8 mouse cellular contexts compared by ENCODE assay signal in the genomic region with DNA sequence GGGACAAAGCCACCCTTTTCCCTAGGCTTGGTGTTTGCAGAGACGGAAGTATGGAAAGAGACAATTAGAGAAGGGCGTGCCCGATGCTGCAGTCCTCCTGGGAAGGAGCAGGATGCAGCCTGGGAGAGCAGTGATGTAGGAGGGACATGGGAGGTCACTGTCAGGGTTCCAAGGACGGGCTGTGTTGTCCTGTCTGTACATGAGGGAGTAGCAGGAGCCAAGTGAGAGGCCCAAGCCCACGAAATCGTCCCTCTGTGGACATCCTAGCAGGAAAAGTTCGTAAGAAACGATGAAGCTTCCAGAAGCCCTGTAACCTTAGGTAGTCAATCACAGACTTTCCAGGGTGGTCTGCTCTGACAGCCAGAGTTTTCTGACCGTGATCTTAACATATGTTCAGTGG.
DNase-seq lines count a peak whose midpoint lies in the region.
"Had no signal": no experiment of that assay in that cellular context is flagged by ENCODE, and none has a peak within 500 bp of the region (broad histone marks: within the 10 kb centered on the region; RNA-seq: fewer than 3 reads in every experiment).

No protein-coding gene starts in this region.

- H3K27ac ChIP-seq in embryonic facial prominence, embryonic 10.5 days (replicated peaks): peak overlapping the region; percentile 48; the same call in 1 of the 2 replicates

- WGBS in embryonic facial prominence, embryonic 10.5 days: 68% methylated on average over 9 of the region's 9 CpGs

- H3K4me3 ChIP-seq in embryonic facial prominence, embryonic 10.5 days: no peak overlapping the region

- H3K36me3 ChIP-seq in embryonic facial prominence, embryonic 10.5 days (replicated peaks): no peaks in the 10 kb centered on the region

- no peak for DNase-seq in embryonic facial prominence, embryonic 10.5 days (ENCODE audit: low spot score)
- peak; percentile 53 for DNase-seq in gastrocnemius, postnatal 10 days
- DNase-seq in kidney, adult 9 months: peak; percentile 42
- DNase-seq in ovary, postnatal 14 days (ENCODE audit: low spot score): peak; percentile 37
- no peak for DNase-seq in thymus, postnatal 25 days
- DNase-seq in cerebellum, adult 11-12 months: no peak
- no peak for DNase-seq in MN1 (ENCODE audit: low spot score)
- DNase-seq: spleen, adult 18-20 months had no signal

- peaks cover 4% of the 10 kb centered on the region; the same call in 1 of the 2 replicates for H3K9me3 ChIP-seq in embryonic facial prominence, embryonic 10.5 days

- no peaks in the 10 kb centered on the region for H3K27me3 ChIP-seq in embryonic facial prominence, embryonic 10.5 days (replicated peaks; ENCODE audit: low read depth, poor library complexity, severe bottlenecking)

- peaks cover 20% of the 10 kb centered on the region for H3K4me1 ChIP-seq in embryonic facial prominence, embryonic 10.5 days

Comparison
In these comparisons a context has a peak if more than half of its experiments do, and no peak if none do; other contexts are left out.
1. DNase-seq: peak in gastrocnemius, postnatal 10 days (single experiment), kidney, adult 9 months (single experiment) and ovary, postnatal 14 days (single experiment); none in embryonic facial prominence, embryonic 10.5 days (single experiment), thymus, postnatal 25 days (single experiment), cerebellum, adult 11-12 months (single experiment) and MN1 (single experiment).